Mouse (Mus musculus) hematopoietic stem cell, adult 5-6 weeks (primary cell): ENCODE data around the gene Olah. TPM values are rescaled to one million over a fixed set of nuclear protein-coding genes. Genes with fewer than 3 reads are reported as not detected.
"Not testable (repeated sequence)": the region's sequence is repeated elsewhere in the genome, so short reads cannot be mapped to it uniquely, and the experiment has no call there.

Experiments
- ATAC-seq, 2 experiments: fragments of 125-278 bp in 1 of 2; replicated peaks in 1 of 2; 2 replicates each; pipeline ENCODE4 v1.8.0; 2016 to 2017; ENCODE audit warnings: inconsistent platforms in 2 of 2, mild to moderate bottlenecking in 2 of 2, moderate number of reproducible peaks in 2 of 2, low read depth in 1 of 2, moderate TSS enrichment in 1 of 2; ENCODE audit not compliant: low FRiP score in 2 of 2, poor library complexity in 2 of 2, severe bottlenecking in 2 of 2, insufficient read depth in 1 of 2, low TSS enrichment in 1 of 2
- total RNA-seq: library from RNA; stranded (forward); fragments of 172-1452, 232-1000 nt; gene quantifications from 2 replicates; pipeline ENCODE4 v1.2.3, GENCODE M21; 2017

The Olah gene
- total RNA-seq = not detected in 2 replicates

GRCm38 (mm10) chr2:3397110-3397509 lies at the start of gene Olah:
Gene Olah (minus strand): TSS chr2:3397210.
- not testable (repeated sequence) for ATAC-seq

- no peak for ATAC-seq
Measured at GRCm38 (mm10) chr2:3445984-3446383, 49.0 kb upstream of the Olah start.

- no peak for ATAC-seq
Measured at GRCm38 (mm10) chr2:3444206-3444605, 47.2 kb upstream of the Olah start.

GRCm38 (mm10) chr2:3437956-3438355 lies 40.9 kb upstream of the Olah start:
- ATAC-seq = no peak

DNA sequence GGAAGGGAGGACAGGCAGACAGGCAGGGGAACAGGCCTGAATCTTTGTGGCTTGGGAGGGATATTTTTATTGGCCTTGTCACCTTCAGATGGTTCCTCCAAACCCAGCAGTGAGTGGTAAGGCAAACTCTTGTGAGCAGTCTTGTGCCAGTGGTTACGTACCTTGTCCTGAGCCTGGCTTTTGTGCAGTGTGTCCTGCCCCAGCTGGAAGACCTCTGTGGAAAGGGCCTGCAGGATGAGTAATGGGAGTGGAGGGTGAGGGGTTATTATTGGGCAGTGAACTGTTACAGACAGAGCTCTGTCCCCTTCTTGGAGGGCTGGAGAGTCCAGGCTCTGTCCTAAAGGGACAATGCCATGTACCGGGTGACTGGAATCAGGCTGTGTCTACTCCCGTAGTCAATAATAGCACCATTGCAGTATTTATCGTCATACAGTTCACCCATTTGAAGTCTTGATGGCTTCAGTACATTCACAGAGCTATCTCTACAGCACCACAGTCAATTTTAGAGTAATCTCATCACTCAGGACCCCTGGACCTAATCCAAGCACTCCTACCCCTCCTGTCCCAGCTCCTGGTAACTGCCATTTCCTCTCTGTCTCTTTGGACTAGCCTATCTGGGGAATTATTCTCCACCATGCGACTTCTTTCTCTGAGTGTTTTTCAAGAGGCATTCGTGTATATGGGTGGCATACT lies 38.5 kb upstream of the Olah start:
- no peak for ATAC-seq

DNA sequence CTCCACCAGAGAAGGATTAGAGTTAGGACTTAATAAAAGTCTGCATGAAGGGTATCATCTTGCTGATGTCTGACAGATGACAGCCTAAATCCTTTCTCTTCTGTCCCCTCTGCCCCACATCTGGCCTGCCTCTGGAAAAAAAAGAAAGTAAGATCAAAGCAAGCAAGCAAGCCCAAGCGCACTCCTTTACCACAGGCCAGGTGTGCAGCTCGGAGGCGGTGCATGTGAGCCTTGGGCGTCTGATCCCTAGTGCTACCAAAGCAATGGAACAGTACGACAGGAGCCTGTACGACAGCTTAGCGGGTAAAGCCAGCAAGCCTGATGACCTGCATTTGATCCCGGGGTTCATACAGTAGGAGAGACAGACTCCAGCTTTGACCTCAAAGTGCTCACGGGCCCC lies 33.9 kb upstream of the Olah start:
- no peak for ATAC-seq

GRCm38 (mm10) chr2:3424579-3424910 lies 27.5 kb upstream of the Olah start:
- ATAC-seq = no peak

DNA sequence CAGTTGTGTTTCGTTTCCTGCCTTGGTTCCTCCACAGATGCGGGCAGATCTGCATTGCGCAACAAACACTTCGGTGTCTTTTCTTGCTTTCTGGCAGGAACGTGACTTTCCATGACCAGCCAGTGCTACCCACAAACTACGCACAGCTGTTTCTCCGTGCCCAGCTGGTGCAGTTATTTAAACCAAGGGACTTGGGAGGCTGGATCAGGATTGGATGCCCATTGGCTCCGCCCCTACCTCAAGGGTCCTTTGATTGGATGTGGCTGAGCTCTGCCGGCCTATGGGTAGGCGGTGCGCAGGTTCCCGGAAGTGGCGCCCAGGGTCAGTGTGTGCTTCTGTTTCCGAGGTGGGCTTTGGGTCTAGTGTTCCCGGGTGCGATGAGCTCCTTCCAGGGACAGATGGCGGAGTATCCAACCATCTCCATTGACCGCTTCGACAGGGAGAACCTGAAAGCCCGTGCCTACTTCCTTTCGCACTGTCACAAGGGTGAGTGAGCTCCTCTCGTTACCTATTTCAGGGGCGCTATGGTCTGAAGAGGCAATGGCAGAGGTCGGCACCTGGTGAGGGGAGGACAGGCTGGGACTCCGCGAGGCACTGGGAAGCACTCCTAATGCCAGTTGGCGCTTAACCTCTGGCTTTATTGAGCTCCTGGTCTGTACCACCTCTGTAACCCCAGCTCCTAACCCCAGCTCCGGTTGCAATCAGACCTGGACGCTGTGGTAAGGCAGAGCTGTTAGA lies 27.0 kb upstream of the Olah start, which contains the start of gene Dclre1c:
TSS of gene Dclre1c (plus strand) at position 291 of the 738 bp plus-strand sequence.
- ATAC-seq = peak; percentile 94 to 97

DNA sequence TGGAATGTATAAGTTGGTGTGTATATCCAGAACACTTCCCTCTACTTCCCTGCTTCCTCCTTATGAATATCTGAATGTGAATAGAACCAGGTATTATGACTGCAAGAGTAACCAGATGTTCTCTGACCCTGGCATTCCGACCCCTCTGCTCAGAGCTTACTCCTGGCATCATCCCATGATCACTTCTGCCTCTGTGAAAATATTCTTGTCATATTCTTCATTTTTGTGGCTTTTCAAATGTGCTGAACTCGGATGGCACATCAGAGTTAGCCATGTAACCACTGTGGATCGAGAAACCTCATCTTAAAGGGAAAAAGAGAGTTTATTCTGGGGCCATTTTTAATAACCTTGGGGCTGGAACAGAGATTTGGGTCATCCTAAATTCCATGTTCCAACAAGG lies 25.5 kb upstream of the Olah start, which contains the start of gene Meig1:
TSS of gene Meig1 (minus strand) at position 101 of the 400 bp plus-strand sequence.
- no peak for ATAC-seq

DNA sequence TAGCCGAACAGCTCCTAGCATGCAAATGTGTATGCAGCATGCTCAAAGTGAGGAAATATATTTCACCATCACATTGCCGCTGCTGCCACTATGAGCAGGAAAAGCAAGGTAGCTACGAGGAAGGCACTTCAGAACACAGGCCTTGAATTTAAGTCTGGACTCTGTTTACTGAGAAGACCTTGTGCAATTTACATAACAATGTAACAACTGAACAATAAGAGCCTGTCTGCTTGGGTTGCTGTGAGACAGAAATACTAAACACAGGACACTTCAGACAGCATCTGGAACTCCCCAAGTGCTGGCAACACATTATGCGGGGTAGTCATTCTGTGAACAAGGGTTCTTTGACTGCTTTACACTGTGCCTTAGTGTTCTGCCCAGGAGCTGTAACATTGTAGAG lies 23.1 kb upstream of the Olah start:
- ATAC-seq = no peak

DNA sequence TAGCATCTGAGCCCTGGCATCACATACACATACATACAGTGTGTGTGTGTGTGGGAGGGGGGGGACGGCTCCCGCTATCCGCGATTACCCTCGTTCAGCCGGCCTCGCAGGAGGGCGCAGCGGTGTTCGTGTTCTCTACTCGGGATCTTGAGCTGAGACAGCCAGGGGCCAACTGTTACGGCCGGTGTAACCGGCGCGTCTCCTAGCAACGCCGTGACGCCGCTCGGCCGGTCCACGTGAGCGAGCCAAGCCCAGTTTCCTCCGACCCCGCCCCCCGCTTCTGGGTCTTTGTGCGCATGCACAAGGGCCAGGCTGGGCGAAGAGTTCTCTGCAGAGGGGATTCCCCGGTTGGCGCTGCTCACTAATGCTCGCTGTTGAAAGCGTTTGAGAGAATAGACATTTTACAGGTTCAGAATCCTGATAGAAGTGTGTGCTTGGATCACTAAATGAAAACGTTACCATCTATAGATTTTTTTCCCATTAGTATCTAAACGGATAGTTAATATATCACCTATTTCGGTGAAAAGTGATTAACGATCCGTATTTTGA lies 21.9 kb upstream of the Olah start:
- ATAC-seq = peak; percentile 72 to 86

DNA sequence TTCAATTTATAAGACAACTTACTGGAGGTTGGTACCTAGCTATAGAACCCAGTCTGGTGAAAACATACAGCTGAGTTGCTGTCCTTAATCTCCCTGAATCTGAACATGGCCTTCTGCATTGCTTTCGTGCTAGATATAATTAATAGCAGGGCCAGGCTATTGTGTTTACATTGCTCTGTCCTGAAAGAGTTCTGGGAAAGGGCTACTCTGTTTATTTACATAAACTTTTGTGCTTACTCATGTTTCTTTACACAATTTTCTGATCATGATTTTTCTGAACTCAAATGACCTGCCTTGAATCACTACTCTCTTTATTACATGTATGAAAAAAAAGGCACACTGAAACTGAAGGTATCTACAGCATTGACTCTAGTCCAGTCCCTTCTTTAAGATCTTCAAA lies 18.7 kb upstream of the Olah start:
- no peak for ATAC-seq

GRCm38 (mm10) chr2:3414241-3414640 lies 17.2 kb upstream of the Olah start:
- ATAC-seq = no peak

DNA sequence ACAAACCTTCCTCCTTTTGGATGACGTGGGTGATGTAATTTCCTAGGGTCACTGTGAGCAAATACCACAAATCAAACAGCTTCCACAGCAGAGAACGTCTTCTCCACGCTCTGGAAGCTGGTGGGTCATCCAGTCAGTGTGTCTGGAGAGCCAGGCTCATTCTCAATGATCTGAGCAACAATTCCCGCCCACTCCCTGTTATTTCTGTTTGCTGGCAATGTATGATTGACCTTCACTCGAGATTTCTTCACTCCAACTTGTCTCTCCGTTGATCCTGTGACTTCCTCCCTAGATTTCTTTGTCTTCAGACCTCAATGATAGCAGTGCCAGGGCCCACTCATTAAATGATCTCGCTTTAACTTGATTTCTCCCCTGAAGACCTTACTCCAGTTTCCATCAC lies 10.7 kb upstream of the Olah start:
- no peak for ATAC-seq

DNA sequence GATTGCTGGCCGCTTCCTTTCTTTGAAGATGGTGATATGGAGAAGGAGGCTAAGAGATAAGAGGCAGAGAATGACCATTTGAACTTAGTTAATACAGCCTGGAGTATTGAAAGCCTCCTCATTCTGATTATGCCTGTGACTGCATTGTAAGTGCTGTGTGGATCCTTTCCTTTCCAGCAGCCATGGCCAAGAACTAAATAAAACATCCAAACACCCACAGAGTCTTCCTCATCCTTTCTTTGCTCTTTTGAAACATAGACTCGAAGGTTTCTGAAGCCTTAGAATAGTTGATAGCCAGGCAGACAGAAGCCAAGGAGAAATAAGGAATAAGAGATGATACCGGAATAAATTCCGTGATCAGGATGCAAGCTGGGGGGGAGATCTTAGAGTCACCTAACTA lies 9.0 kb upstream of the Olah start:
- ATAC-seq = no peak

DNA sequence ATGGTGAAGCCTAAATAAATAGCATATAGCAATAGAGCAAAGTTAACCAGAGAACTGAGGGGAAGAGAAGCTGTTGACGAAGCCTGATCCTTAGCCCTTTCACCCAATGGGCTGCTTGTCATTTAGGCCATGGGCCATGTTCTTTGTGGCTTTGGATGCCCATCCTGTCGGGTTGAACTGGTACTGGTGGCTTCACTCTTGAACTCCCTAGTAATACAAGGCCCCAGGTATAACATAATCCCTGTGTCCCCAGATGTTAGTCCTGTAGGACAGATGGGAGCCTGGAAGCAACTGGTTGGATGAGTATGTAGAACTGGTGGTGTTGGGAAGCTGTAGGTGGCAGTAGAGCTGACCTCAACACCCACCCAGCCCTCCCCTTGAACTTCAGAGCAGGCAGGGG lies 5.1 kb downstream of the Olah start:
- no peak for ATAC-seq

GRCm38 (mm10) chr2:3387105-3387860 lies 9.7 kb downstream of the Olah start:
- no peak for ATAC-seq

- ATAC-seq = no peak
Measured at GRCm38 (mm10) chr2:3365127-3365526, 31.9 kb downstream of the Olah start.
